Mouse (Mus musculus): Measurements from ENCODE around the gene Ndufb3.

DNA sequence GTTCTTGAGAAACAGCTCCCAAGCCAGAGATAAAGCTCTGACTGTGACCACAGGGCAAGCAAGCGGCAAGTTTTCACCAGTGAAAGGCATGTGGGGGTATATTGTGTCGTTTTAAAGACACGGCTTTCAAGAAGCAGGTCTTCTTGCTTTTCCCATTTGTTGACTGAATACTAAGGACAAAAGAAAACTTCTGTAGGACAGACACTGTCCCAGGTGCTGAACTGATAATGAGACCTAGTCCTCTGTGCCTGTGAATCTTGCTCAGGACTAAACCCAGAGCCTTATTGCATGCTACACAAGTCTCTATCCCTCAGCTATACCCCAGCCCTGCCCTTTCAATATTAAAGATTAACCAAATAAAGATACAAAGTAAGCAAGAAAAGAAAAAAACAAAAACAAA is 30.0 kb downstream of the Ndufb3 start:
- TF ChIP-seq POLR2A (IDR thresholded peaks at IDR 0.05; ENCODE audit: borderline replicate concordance, extremely low read depth, insufficient read depth, insufficient read length, poor library complexity, severe bottlenecking): no peak
- TF ChIP-seq CTCF (IDR thresholded peaks at IDR 0.05; ENCODE audit: borderline replicate concordance, extremely low read depth, insufficient read depth, insufficient read length): no peak

All from brain, embryonic 14.5 days (tissue).